ENCODE assay signal across 26 mouse cellular contexts in the genomic region with DNA sequence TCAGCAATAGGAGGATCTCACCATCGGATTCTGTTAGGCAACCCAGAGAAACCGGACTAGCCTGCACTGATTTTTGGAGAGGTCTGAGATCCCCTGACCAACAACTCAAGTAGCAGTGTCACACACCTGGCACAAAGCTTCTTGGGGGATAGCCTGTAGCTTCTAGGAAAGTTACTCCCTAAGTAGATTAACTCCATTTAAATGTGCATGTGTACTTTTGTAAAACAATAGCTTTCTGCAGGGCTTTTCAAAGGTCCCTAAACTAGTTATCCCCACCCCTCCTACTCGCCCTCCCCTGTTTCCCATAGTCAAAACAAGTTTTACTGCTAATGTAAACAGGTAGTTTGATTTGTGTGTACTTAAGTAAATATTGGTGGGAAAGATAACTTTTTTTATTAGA. TPM values are rescaled to one million over a fixed set of nuclear protein-coding genes. Genes with fewer than 3 reads are reported as not detected.
DNase-seq lines count a peak whose midpoint lies in the region; ATAC-seq and TF ChIP-seq lines count a peak whose summit lies in the region.
"Had no signal": no experiment of that assay in that cellular context is flagged by ENCODE, and none has a peak within 500 bp of the region (broad histone marks: within the 10 kb centered on the region; RNA-seq: fewer than 3 reads in every experiment).

No protein-coding gene starts in this region.

- no peak overlapping the region for H3K4me2 ChIP-seq in midbrain, embryonic 11.5 days
- H3K4me2 ChIP-seq in midbrain, embryonic 14.5 days (ENCODE audit: low read length) = no peak overlapping the region
- H3K4me2 ChIP-seq in stomach, postnatal 0 days (replicated peaks; ENCODE audit: low read depth) = no peak overlapping the region
- H3K4me2 ChIP-seq: embryonic facial prominence, embryonic 13.5 days; forebrain, embryonic 12.5 days; forebrain, embryonic 15.5 days; heart, embryonic 11.5 days; hindbrain, embryonic 12.5 days; hindbrain, embryonic 15.5 days had no signal

- ATAC-seq in midbrain, embryonic 11.5 days (ENCODE audit: low FRiP score) = no peak
- ATAC-seq in midbrain, embryonic 14.5 days (ENCODE audit: low FRiP score, low TSS enrichment) = no peak
- no peak for ATAC-seq in stomach, postnatal 0 days (ENCODE audit: low FRiP score, low TSS enrichment)
- ATAC-seq: forebrain, embryonic 15.5 days had no signal

- peaks cover 2% of the 10 kb centered on the region; the same call in 1 of the 2 replicates for H3K27me3 ChIP-seq in midbrain, embryonic 11.5 days (ENCODE audit: control insufficient read depth, insufficient read depth, low read length)
- H3K27me3 ChIP-seq in midbrain, embryonic 14.5 days (ENCODE audit: control insufficient read depth, insufficient read depth, low read length) = no peaks in the 10 kb centered on the region
- no peaks in the 10 kb centered on the region for H3K27me3 ChIP-seq in stomach, postnatal 0 days (ENCODE audit: control insufficient read depth, insufficient read depth, low read length)
- H3K27me3 ChIP-seq: CH12.LX had no signal

- H3K9me3 ChIP-seq in midbrain, embryonic 11.5 days (ENCODE audit: control insufficient read depth, low read length) = no peaks in the 10 kb centered on the region
- H3K9me3 ChIP-seq in midbrain, embryonic 14.5 days (ENCODE audit: control insufficient read depth, low read length) = no peaks in the 10 kb centered on the region
- no peaks in the 10 kb centered on the region for H3K9me3 ChIP-seq in stomach, postnatal 0 days (ENCODE audit: control insufficient read depth, low read length)
- H3K9me3 ChIP-seq: embryonic facial prominence, embryonic 10.5 days; embryonic facial prominence, embryonic 13.5 days; forebrain, embryonic 12.5 days; forebrain, embryonic 15.5 days; hindbrain, embryonic 12.5 days; hindbrain, embryonic 15.5 days had no signal

- TF ChIP-seq EP300 in stomach, postnatal 0 days (optimal IDR thresholded peaks at IDR 0.05) = no peak

- no peak overlapping the region for H3K9ac ChIP-seq in midbrain, embryonic 11.5 days (ENCODE audit: low read length)
- no peak overlapping the region for H3K9ac ChIP-seq in midbrain, embryonic 14.5 days (replicated peaks; ENCODE audit: low read length)
- no peak overlapping the region for H3K9ac ChIP-seq in stomach, postnatal 0 days (ENCODE audit: low read length)
- H3K9ac ChIP-seq: embryonic facial prominence, embryonic 13.5 days; forebrain, embryonic 12.5 days; forebrain, embryonic 15.5 days; hindbrain, embryonic 12.5 days; hindbrain, embryonic 15.5 days had no signal

- 46% methylated on average over 3 of the region's 3 CpGs for WGBS in midbrain, embryonic 11.5 days
- WGBS in midbrain, embryonic 14.5 days = 51% methylated on average over 3 of the region's 3 CpGs
- WGBS in stomach, postnatal 0 days = 69% methylated on average over 3 of the region's 3 CpGs

- no peak overlapping the region for H3K4me3 ChIP-seq in midbrain, embryonic 11.5 days (ENCODE audit: low read depth, low read length)
- H3K4me3 ChIP-seq in midbrain, embryonic 14.5 days (replicated peaks; ENCODE audit: low read depth, low read length) = no peak overlapping the region
- H3K4me3 ChIP-seq in stomach, postnatal 0 days (ENCODE audit: low read depth, low read length) = no peak overlapping the region
- H3K4me3 ChIP-seq: embryonic facial prominence, embryonic 10.5 days; embryonic facial prominence, embryonic 13.5 days; erythroblast, embryonic 14.5 days; forebrain, embryonic 12.5 days; forebrain, embryonic 15.5 days; hindbrain, embryonic 12.5 days; hindbrain, embryonic 15.5 days had no signal

- TF ChIP-seq CTCF in stomach, postnatal 0 days (IDR thresholded peaks at IDR 0.05; ENCODE audit: low read depth) = no peak

- H3K27ac ChIP-seq in midbrain, embryonic 11.5 days (ENCODE audit: low read depth, low read length) = no peak overlapping the region
- no peak overlapping the region for H3K27ac ChIP-seq in midbrain, embryonic 14.5 days (replicated peaks; ENCODE audit: low read depth, low read length)
- peak overlapping the region; percentile 30; the same call in 1 of the 2 replicates for H3K27ac ChIP-seq in stomach, postnatal 0 days (replicated peaks)
- H3K27ac ChIP-seq: embryonic facial prominence, embryonic 10.5 days; forebrain, embryonic 12.5 days; forebrain, embryonic 15.5 days; hindbrain, embryonic 12.5 days; hindbrain, embryonic 15.5 days had no signal

- no peaks in the 10 kb centered on the region for H3K36me3 ChIP-seq in midbrain, embryonic 11.5 days (ENCODE audit: control insufficient read depth, insufficient read depth, low read length)
- no peaks in the 10 kb centered on the region for H3K36me3 ChIP-seq in midbrain, embryonic 14.5 days (ENCODE audit: control insufficient read depth, insufficient read depth, low read length)
- H3K36me3 ChIP-seq in stomach, postnatal 0 days (ENCODE audit: control insufficient read depth, insufficient read depth, low read length) = no peaks in the 10 kb centered on the region
- H3K36me3 ChIP-seq: embryonic facial prominence, embryonic 10.5 days; embryonic facial prominence, embryonic 13.5 days; forebrain, embryonic 12.5 days; forebrain, embryonic 15.5 days; hindbrain, embryonic 12.5 days; hindbrain, embryonic 15.5 days had no signal

- H3K4me1 ChIP-seq in midbrain, embryonic 11.5 days (ENCODE audit: control insufficient read depth, insufficient read depth, low read length) = peaks cover 10% of the 10 kb centered on the region
- peaks cover 6% of the 10 kb centered on the region; the same call in 1 of the 2 replicates for H3K4me1 ChIP-seq in midbrain, embryonic 14.5 days (ENCODE audit: control insufficient read depth, insufficient read depth, low read length)
- H3K4me1 ChIP-seq in stomach, postnatal 0 days (replicated peaks; ENCODE audit: control insufficient read depth, insufficient read depth) = no peaks in the 10 kb centered on the region

- DNase-seq in midbrain, embryonic 11.5 days (ENCODE audit: low spot score, missing footprints) = peak; percentile 39
- no peak for DNase-seq in midbrain, embryonic 14.5 days
- peak; percentile 53 for DNase-seq in ZHBTc4 (ENCODE audit: low read depth, low spot score)
- DNase-seq in stomach, postnatal 0 days (ENCODE audit: low spot score) = no peak
- DNase-seq in adrenal gland, adult 8-10 months = no peak
- no peak for DNase-seq in thymus, postnatal 25 days
- DNase-seq: adrenal gland, adult 2 months; adrenal gland, postnatal 25 days; B cell, adult 2 months; cerebellum, adult 11-12 months; cerebellum, adult 8-10 months; cerebellum, postnatal 10 days; cerebellum, postnatal 36 days; embryo, embryonic 11 days; gastrocnemius, postnatal 10 days; gastrocnemius, postnatal 36 days had no signal

RNA-seq across cellular contexts. Expression of gene Ptpn13, which starts 6.1 kb away (rescaled TPM):
- 15.0 and 18.1 TPM in 2 replicates for polyA plus RNA-seq in midbrain, embryonic 11.5 days (2014; fragmentation: Nextera tagmentation; extraction: Ambion mirVana)
- 5.4 and 8.7 TPM in 2 replicates for polyA plus RNA-seq in midbrain, embryonic 14.5 days (2014; fragmentation: Nextera tagmentation; extraction: Ambion mirVana)
- 7.6 and 7.8 TPM in 2 replicates for polyA plus RNA-seq in stomach, postnatal 0 days (2015; fragmentation: Nextera tagmentation; extraction: Ambion mirVana)
- total RNA-seq in adrenal gland, adult 8-10 months (2022) = 10 to 100 TPM; 25.3 to 65.4 (median 41.0) TPM
- total RNA-seq: granulocyte monocyte progenitor cell, adult 5-6 weeks had no signal

Comparison
In these comparisons a context has a peak if more than half of its experiments do, and no peak if none do; other contexts are left out.
1. DNase-seq: peak in midbrain, embryonic 11.5 days (single experiment) and ZHBTc4 (single experiment); none in midbrain, embryonic 14.5 days (single experiment), stomach, postnatal 0 days (single experiment), adrenal gland, adult 8-10 months (single experiment) and thymus, postnatal 25 days (single experiment).